Mouse (Mus musculus): ENCODE measurements around the gene Ppp1r3g. TPM values are rescaled to one million over a fixed set of nuclear protein-coding genes. Genes with fewer than 3 reads are reported as not detected.

Ppp1r3g gene
- polyA plus RNA-seq, 1 experiment from 2014 or later = 4.3 TPM

DNA sequence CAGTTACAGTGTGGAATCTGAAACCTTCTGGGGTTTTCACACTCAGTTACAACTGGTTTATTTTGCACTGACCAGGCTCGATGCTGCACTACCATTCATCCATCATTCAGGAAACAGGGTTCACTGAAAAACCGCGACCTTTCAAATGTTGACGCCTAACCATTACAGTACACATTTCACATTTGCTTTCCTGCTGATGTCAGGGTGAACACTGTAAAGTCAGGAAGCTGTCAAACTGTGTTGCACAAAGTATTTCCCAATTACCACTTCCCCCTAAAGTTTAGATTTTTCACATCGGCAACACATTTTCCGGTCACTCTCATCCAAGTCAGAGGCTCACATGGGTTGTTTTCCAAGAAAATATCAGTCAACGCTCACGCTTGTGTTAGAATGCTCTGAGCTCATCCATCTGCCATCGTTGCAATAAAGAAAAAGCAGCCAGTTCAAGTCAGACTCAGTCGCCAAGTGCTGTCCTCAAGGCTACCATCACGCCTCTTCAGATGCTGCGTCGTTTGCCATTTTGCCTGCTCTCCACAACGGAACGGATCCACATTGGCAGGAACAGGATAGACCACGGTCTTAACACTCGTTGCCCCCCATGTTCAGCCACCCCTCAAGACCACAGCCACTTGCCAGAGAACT, 8.7 kb upstream of the Ppp1r3g start:
- Histone ChIP-seq H3K4me1 (ENCODE audit: control insufficient read depth in 2 of 2, insufficient read depth in 2 of 2, low read length in 2 of 2) (no peaks in the 10 kb centered on the region), H3K9ac (ENCODE audit: low read length) (no peak overlapping the region), H3K4me3 (ENCODE audit: control insufficient read depth in 1 of 2, insufficient read depth in 1 of 2, low read depth in 1 of 2, low read length in 2 of 2) (no peak overlapping the region), H3K27me3 (ENCODE audit: control insufficient read depth, insufficient read depth, low read length) (no peaks in the 10 kb centered on the region), H3K9me3 (ENCODE audit: control insufficient read depth, low read length) (peaks cover 3% of the 10 kb centered on the region; the same call in 1 of the 2 replicates), H3K4me2 (ENCODE audit: low read length) (no peak overlapping the region), H3K27ac (replicated peaks in 1 of 2; ENCODE audit: control insufficient read depth in 1 of 2, insufficient read depth in 1 of 2, low read depth in 2 of 2, low read length in 2 of 2) (no peak overlapping the region), H3K36me3 (ENCODE audit: control insufficient read depth, insufficient read depth, low read length) (no peaks in the 10 kb centered on the region)
- no peak for ATAC-seq (ENCODE audit: insufficient number of reproducible peaks, insufficient read depth, low FRiP score, low read depth)
- 76% methylated on average over 17 of the region's 17 CpGs for WGBS

DNA sequence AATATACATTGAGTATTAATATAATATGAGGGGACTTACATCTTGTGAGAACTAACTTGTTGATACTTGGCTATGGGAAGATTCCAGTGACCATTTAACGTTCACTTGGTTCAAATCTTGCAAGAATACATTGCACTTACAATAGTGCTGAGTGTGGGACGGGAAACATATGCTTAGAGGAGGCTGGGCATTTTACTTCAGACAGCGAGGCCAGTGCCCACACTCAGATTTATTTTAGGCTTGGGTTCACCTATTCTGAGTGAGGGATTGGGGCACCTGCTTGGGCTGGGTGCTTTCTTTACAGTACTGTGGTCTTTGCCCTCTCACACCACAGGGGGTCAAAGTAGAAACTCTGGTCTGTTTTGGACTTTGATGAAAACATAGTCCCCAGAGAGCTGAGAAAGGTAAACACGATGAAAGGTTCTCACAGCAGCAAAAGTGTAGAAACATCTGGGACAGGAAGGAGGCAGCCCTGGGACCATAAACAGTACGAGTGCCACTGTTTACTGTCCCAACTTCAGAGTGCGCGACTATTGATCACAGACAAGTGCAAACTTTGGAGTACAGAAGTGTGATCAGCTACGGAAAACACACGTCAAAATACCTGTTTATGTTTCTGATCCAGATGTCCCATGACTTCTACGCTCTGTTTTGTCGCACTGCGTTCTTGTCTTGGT, 890 bp downstream of the Ppp1r3g start:
- H3K4me2 ChIP-seq (ENCODE audit: low read length) = no peak overlapping the region
- 74% methylated on average over 12 of the region's 12 CpGs for WGBS
- H3K9ac ChIP-seq (ENCODE audit: low read length) = no peak overlapping the region
- H3K9me3 ChIP-seq (ENCODE audit: control insufficient read depth, low read length) = no peaks in the 10 kb centered on the region
- H3K4me3 ChIP-seq (ENCODE audit: control insufficient read depth in 1 of 2, insufficient read depth in 1 of 2, low read depth in 1 of 2, low read length in 2 of 2) = no peak overlapping the region
- H3K27ac ChIP-seq (replicated peaks in 1 of 2; ENCODE audit: control insufficient read depth in 1 of 2, insufficient read depth in 1 of 2, low read depth in 2 of 2, low read length in 2 of 2) = no peak overlapping the region
- no peaks in the 10 kb centered on the region for H3K4me1 ChIP-seq (ENCODE audit: control insufficient read depth in 2 of 2, insufficient read depth in 2 of 2, low read length in 2 of 2)
- ATAC-seq (ENCODE audit: insufficient number of reproducible peaks, insufficient read depth, low FRiP score, low read depth) = no peak
- H3K36me3 ChIP-seq (ENCODE audit: control insufficient read depth, insufficient read depth, low read length) = no peaks in the 10 kb centered on the region
- no peaks in the 10 kb centered on the region for H3K27me3 ChIP-seq (ENCODE audit: control insufficient read depth, insufficient read depth, low read length)

DNA sequence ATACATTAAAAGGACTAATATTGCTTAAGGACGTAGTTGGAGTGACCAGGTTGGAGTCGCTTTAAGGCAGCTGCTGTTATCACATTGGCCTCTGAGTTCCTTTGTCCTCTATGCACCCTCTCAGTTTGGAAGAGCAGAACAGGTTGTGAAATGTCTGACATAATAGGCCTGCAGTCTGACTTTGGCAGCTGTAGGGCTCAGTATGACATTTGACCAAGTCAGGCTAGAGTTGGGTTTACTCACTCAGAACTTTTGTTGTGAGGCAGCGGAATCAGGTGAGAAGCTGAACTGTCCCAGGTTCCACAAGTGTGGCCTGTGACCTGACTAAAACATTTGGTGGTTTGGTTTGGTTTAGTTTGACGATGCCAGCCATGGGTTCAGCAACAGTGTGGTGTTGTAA, 4.9 kb downstream of the Ppp1r3g start:
- 78% methylated on average over 4 of the region's 4 CpGs for WGBS
- Histone ChIP-seq H3K27ac (replicated peaks in 1 of 2; ENCODE audit: control insufficient read depth in 1 of 2, insufficient read depth in 1 of 2, low read depth in 2 of 2, low read length in 2 of 2) (no peak overlapping the region), H3K27me3 (ENCODE audit: control insufficient read depth, insufficient read depth, low read length) (no peaks in the 10 kb centered on the region), H3K9me3 (ENCODE audit: control insufficient read depth, low read length) (no peaks in the 10 kb centered on the region; the same call in 1 of the 2 replicates), H3K9ac (ENCODE audit: low read length) (no peak overlapping the region), H3K4me3 (ENCODE audit: control insufficient read depth in 1 of 2, insufficient read depth in 1 of 2, low read depth in 1 of 2, low read length in 2 of 2) (no peak overlapping the region), H3K4me2 (ENCODE audit: low read length) (no peak overlapping the region), H3K4me1 (ENCODE audit: control insufficient read depth in 2 of 2, insufficient read depth in 2 of 2, low read length in 2 of 2) (peaks cover 3 to 4% of the 10 kb centered on the region in 2 experiments; a peak in 2 of 4 replicates), H3K36me3 (ENCODE audit: control insufficient read depth, insufficient read depth, low read length) (no peaks in the 10 kb centered on the region)
- ATAC-seq (ENCODE audit: insufficient number of reproducible peaks, insufficient read depth, low FRiP score, low read depth) = no peak

DNA sequence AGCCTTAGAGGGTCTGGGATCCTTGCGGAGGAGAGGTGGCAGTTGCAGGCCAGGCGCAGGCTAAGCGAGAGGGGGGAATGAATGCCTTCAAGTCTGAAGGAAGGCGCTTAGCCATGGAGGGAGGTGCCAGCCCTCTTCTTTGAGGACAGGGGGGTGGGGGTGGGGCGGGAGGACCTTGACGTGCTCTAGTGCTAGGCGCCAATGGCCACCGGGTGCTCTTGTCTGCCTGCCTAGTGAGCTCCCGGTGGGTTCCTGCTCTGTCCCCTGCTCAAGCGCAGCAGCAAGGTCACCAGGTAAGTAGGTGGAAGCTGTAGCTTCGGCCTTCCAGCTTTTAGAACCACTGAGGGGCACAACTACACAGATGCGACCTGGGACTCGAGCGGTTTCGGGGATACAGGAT, 9.1 kb downstream of the Ppp1r3g start:
- 2% methylated on average over 15 of the region's 15 CpGs for WGBS
- Histone ChIP-seq H3K27ac (replicated peaks in 1 of 2; ENCODE audit: control insufficient read depth in 1 of 2, insufficient read depth in 1 of 2, low read depth in 2 of 2, low read length in 2 of 2) (peak overlapping the region; percentile 56 to 63; a peak in 3 of 4 replicates), H3K4me3 (ENCODE audit: control insufficient read depth in 1 of 2, insufficient read depth in 1 of 2, low read depth in 1 of 2, low read length in 2 of 2) (peak overlapping the region; percentile 58 to 72), H3K36me3 (ENCODE audit: control insufficient read depth, insufficient read depth, low read length) (no peaks in the 10 kb centered on the region), H3K4me2 (ENCODE audit: low read length) (peak overlapping the region; percentile 100), H3K27me3 (ENCODE audit: control insufficient read depth, insufficient read depth, low read length) (no peaks in the 10 kb centered on the region; the same call in 1 of the 2 replicates), H3K9ac (ENCODE audit: low read length) (peak overlapping the region; percentile 81), H3K9me3 (ENCODE audit: control insufficient read depth, low read length) (no peaks in the 10 kb centered on the region; the same call in 1 of the 2 replicates), H3K4me1 (ENCODE audit: control insufficient read depth in 2 of 2, insufficient read depth in 2 of 2, low read length in 2 of 2) (peaks cover 6 to 10% of the 10 kb centered on the region in 2 experiments; a peak in 2 of 4 replicates)
- ATAC-seq (ENCODE audit: insufficient number of reproducible peaks, insufficient read depth, low FRiP score, low read depth) = peak; percentile 45; the same call in 1 of the 2 replicates

DNA sequence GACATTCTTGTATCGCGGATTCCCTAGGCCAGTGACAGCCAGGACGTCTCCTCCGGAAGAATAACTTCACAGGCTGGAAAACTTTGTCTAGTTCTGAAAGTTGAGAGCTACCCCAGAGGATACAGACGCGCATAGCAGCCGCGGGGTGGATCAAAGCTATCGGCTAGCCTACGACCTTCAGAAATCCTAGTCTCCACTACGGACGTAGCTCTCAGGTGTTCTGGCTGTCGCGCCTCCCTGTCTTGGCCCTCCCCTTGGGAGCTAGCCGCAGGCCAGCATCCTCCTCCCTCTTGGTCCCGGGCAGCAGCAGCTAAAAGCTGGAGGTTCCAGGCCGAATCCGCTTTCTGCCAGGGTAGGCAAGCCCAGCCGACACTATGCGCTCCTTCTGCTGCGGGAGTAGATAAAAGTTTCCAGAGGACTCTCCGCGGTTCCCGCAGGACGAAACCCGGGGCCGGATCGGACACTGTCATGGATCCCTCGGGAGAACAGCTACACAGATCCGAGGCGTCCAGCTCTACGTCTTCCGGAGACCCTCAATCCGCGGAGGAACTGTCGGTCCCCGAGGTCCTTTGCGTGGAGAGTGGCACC, 9.6 kb downstream of the Ppp1r3g start:
- Histone ChIP-seq H3K9ac (ENCODE audit: low read length) (peak overlapping the region; percentile 81), H3K4me1 (ENCODE audit: control insufficient read depth in 2 of 2, insufficient read depth in 2 of 2, low read length in 2 of 2) (peaks cover 6 to 10% of the 10 kb centered on the region in 2 experiments; a peak in 2 of 4 replicates), H3K9me3 (ENCODE audit: control insufficient read depth, low read length) (no peaks in the 10 kb centered on the region; the same call in 1 of the 2 replicates), H3K27ac (replicated peaks in 1 of 2; ENCODE audit: control insufficient read depth in 1 of 2, insufficient read depth in 1 of 2, low read depth in 2 of 2, low read length in 2 of 2) (peak overlapping the region; percentile 56 to 63; a peak in 3 of 4 replicates), H3K27me3 (ENCODE audit: control insufficient read depth, insufficient read depth, low read length) (no peaks in the 10 kb centered on the region; the same call in 1 of the 2 replicates), H3K4me3 (ENCODE audit: control insufficient read depth in 1 of 2, insufficient read depth in 1 of 2, low read depth in 1 of 2, low read length in 2 of 2) (peak overlapping the region; percentile 58 to 72), H3K4me2 (ENCODE audit: low read length) (peak overlapping the region; percentile 100), H3K36me3 (ENCODE audit: control insufficient read depth, insufficient read depth, low read length) (no peaks in the 10 kb centered on the region)
- under 1% methylated on average over 38 of the region's 38 CpGs for WGBS
- peak; percentile 20; the same call in 1 of the 2 replicates for ATAC-seq (ENCODE audit: insufficient number of reproducible peaks, insufficient read depth, low FRiP score, low read depth)

DNA sequence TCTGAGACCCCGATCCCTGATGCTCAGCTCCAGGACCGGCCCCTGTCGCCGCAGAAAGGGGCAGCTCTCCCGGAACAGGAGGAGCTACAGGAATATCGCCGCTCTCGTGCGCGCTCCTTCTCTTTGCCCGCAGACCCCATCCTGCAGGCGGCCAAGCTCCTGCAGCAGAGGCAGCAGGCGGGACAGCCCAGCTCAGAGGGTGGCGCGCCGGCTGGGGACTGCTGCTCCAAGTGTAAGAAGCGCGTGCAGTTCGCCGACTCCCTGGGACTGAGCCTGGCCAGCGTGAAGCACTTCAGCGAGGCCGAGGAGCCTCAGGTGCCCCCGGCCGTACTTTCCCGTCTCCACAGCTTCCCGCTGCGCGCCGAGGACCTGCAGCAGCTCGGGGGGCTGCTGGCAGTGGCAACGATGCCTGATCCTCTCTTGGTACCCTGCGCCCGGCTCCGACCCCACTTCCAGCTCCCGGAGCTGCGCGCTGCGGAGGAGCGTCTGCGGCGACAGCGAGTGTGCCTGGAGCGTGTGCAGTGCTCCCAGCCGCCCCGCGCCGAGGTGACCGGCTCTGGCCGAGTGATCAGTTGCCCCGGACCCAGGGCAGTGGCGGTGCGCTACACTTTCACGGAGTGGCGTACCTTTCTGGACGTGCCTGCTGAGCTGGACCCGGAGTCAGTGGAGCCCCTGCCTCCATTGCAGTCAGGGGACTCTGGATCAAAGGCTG, 10.2 kb downstream of the Ppp1r3g start:
- Histone ChIP-seq H3K4me1 (ENCODE audit: control insufficient read depth in 2 of 2, insufficient read depth in 2 of 2, low read length in 2 of 2) (peaks cover 6 to 10% of the 10 kb centered on the region in 2 experiments; a peak in 2 of 4 replicates), H3K4me3 (ENCODE audit: control insufficient read depth in 1 of 2, insufficient read depth in 1 of 2, low read depth in 1 of 2, low read length in 2 of 2) (peak overlapping the region; percentile 58 to 72), H3K27me3 (ENCODE audit: control insufficient read depth, insufficient read depth, low read length) (no peaks in the 10 kb centered on the region; the same call in 1 of the 2 replicates), H3K9me3 (ENCODE audit: control insufficient read depth, low read length) (no peaks in the 10 kb centered on the region; the same call in 1 of the 2 replicates), H3K4me2 (ENCODE audit: low read length) (peak overlapping the region; percentile 100), H3K9ac (ENCODE audit: low read length) (peak overlapping the region; percentile 81), H3K27ac (replicated peaks in 1 of 2; ENCODE audit: control insufficient read depth in 1 of 2, insufficient read depth in 1 of 2, low read depth in 2 of 2, low read length in 2 of 2) (peak overlapping the region in 1 of 2 experiments; percentile 56; a peak in 1 of 4 replicates), H3K36me3 (ENCODE audit: control insufficient read depth, insufficient read depth, low read length) (no peaks in the 10 kb centered on the region)
- under 1% methylated on average over 57 of the region's 57 CpGs for WGBS
- peak; percentile 36 for ATAC-seq (ENCODE audit: insufficient number of reproducible peaks, insufficient read depth, low FRiP score, low read depth)

DNA sequence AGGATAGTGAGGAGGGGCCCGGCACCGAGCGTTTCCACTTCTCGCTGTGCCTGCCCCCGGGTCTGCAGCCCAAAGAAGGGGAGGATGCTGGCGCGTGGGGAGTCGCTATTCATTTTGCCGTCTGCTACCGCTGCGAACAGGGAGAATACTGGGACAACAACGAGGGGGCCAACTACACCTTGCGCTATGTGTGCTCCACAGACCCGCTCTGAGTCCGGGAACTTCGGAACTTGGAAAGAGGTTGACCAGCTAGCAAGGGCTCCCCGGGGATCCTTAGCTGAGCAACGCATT, 10.7 kb downstream of the Ppp1r3g start:
- Histone ChIP-seq H3K9me3 (ENCODE audit: control insufficient read depth, low read length) (no peaks in the 10 kb centered on the region; the same call in 1 of the 2 replicates), H3K4me3 (ENCODE audit: control insufficient read depth in 1 of 2, insufficient read depth in 1 of 2, low read depth in 1 of 2, low read length in 2 of 2) (peak overlapping the region; percentile 58 to 72), H3K4me2 (ENCODE audit: low read length) (peak overlapping the region; percentile 100), H3K4me1 (ENCODE audit: control insufficient read depth in 2 of 2, insufficient read depth in 2 of 2, low read length in 2 of 2) (peaks cover 6 to 10% of the 10 kb centered on the region in 2 experiments; a peak in 2 of 4 replicates), H3K27ac (replicated peaks in 1 of 2; ENCODE audit: control insufficient read depth in 1 of 2, insufficient read depth in 1 of 2, low read depth in 2 of 2, low read length in 2 of 2) (0 out of 4 replicates have a peak overlapping the region, but pooled peaks of 1 of the 2 experiments have one; percentile 31), H3K9ac (ENCODE audit: low read length) (peak overlapping the region; percentile 81), H3K36me3 (ENCODE audit: control insufficient read depth, insufficient read depth, low read length) (no peaks in the 10 kb centered on the region), H3K27me3 (ENCODE audit: control insufficient read depth, insufficient read depth, low read length) (no peaks in the 10 kb centered on the region; the same call in 1 of the 2 replicates)
- under 1% methylated on average over 18 of the region's 18 CpGs for WGBS
- 0 out of 2 replicates have a peak, but pooled peaks have one; percentile 5 for ATAC-seq (ENCODE audit: insufficient number of reproducible peaks, insufficient read depth, low FRiP score, low read depth)
